Mouse (Mus musculus) lung, postnatal 4 days (tissue): ENCODE results near the gene Gm21627.
"Not testable (repeated sequence)": the region's sequence is repeated elsewhere in the genome, so short reads cannot be mapped to it uniquely, and the experiment has no call there.

Experiments used
- DNase-seq, 2 experiments: peaks; one replicate each; pipeline ENCODE4 v3.0.0; 2021

Gene Gm21627

DNA sequence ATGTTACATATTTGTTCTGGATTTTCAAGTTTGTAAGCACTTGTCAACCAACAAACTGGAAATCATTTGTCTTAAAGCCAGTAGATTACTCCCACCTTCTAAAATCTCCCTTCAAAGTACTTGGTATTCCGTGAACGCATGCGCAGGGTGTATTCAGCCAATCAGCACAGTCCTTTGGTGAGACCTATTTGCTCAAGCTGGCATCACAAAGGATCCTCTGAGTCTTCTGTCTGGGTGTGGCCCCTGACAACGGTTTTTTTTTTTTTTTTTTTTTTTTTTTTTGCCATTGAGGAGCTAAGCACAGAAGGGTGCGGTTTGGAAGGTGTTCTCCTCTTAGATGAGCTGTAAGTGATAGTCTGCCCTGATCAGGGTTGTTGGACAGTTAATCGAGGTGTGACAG, at the start of gene Gm21627:
Gene Gm21627, plus strand, starts transcription at position 301 of the 400 bp plus-strand sequence.
- DNase-seq: not testable (repeated sequence)
